Mouse (Mus musculus) brain, adult 2 months (tissue): ENCODE measurements around the gene Cps1.

Experiments used
- DNase-seq: peaks from one replicate; pipeline ENCODE4 v3.0.0; 2011; ENCODE audit warnings: low read depth, low spot score

Gene Cps1

GRCm38 (mm10) chr1:67235468-67236217 is 112.8 kb downstream of the Cps1 start:
- peak; percentile 30 for DNase-seq

- no peak for DNase-seq
Measured at GRCm38 (mm10) chr1:67238446-67238845, 115.6 kb downstream of the Cps1 start.

- no peak for DNase-seq
Measured at GRCm38 (mm10) chr1:67238941-67239340, 116.1 kb downstream of the Cps1 start.

- no peak for DNase-seq
Measured at GRCm38 (mm10) chr1:67265222-67265621, 142.4 kb downstream of the Cps1 start.

GRCm38 (mm10) chr1:67267972-67268371 is 145.1 kb downstream of the Cps1 start:
- no peak for DNase-seq

GRCm38 (mm10) chr1:67268450-67268849 is 145.6 kb downstream of the Cps1 start:
- peak; percentile 39 for DNase-seq

GRCm38 (mm10) chr1:67276270-67276669 is 153.4 kb downstream of the Cps1 start:
- DNase-seq, result no peak
